Mouse (Mus musculus): ENCODE results near the gene Atrnl1.

GRCm38 (mm10) chr19:57572360-57573237 lies 38.2 kb upstream of the Atrnl1 start:
- no peak for TF ChIP-seq CTCF (IDR thresholded peaks at IDR 0.05; ENCODE audit: control insufficient read depth, insufficient read depth, low read length)
- no peak for TF ChIP-seq POLR2A (IDR thresholded peaks at IDR 0.05; ENCODE audit: borderline replicate concordance, control insufficient read depth, low read depth, low read length)

Data from bone marrow, adult 2 months (tissue).